Mouse (Mus musculus): ENCODE results near the gene Cdk2ap2. TPM values are rescaled to one million over a fixed set of nuclear protein-coding genes. Genes with fewer than 3 reads are reported as not detected.

Gene Cdk2ap2
- polyA plus RNA-seq, 1 experiment, result 88.7 TPM

DNA sequence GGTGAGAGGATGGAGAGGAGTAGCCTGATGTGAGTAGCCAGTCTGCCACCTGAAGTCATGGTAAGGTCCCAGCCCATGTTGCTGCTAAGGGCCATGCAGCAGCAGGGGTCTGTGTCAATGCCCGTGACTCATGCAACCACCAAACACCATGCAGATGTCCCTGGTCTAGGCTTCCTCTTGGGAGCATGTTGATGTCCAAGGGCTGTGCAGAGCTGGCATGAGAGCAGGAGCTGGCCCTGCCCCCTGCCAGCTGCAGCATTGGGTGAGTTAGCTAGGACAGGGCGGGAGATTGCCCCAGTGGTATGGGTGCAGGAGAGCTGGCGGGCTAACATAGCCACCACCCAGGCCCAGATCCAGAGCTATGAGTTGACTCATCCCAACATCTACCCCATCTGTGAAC lies 6.5 kb upstream of the Cdk2ap2 start:
- DNase-seq, result no peak

DNA sequence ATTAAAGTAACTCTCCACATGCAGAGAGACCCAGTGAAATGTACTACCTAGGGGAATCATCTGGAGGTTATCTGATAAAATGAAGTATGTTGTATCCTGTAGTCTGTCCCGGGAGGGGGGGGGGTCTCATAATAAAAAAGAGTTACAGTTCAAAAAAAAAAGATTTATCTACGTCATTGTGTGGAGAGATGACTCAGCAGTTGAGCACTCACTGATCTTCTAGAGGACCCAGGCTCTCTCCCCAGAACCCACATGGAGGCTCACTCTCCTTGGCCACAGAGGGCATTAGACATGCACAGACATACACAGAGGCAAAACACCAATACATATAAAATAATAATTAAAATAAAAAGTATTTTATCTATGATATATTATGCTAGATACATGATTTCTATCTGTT lies 5.6 kb upstream of the Cdk2ap2 start:
- Histone ChIP-seq H3K27me3 (ENCODE audit: control insufficient read depth, insufficient read depth, low read length) (no peaks in the 10 kb centered on the region), H3K4me1 (ENCODE audit: control insufficient read depth, insufficient read depth, low read length) (no peaks in the 10 kb centered on the region), H3K27ac (ENCODE audit: insufficient read depth, low read length) (no peak overlapping the region), H3K4me3 (replicated peaks; ENCODE audit: insufficient read depth, low read depth, low read length) (no peak overlapping the region)
- TF ChIP-seq CTCF (IDR thresholded peaks at IDR 0.05; ENCODE audit: borderline replicate concordance, insufficient read depth, low read depth, low read length) (no peak), POLR2A (IDR thresholded peaks at IDR 0.05; ENCODE audit: borderline replicate concordance, insufficient read depth, low read length) (no peak)
- no peak for DNase-seq
- 71% methylated on average over 2 of the region's 2 CpGs for WGBS

More for the DNA sequence above, 6.5 kb upstream of the Cdk2ap2 start:
- TF ChIP-seq CTCF (IDR thresholded peaks at IDR 0.05; ENCODE audit: borderline replicate concordance, insufficient read depth, low read depth, low read length) (no peak), POLR2A (IDR thresholded peaks at IDR 0.05; ENCODE audit: borderline replicate concordance, insufficient read depth, low read length) (no peak)
- no peak overlapping the region for H3K27ac ChIP-seq (ENCODE audit: insufficient read depth, low read length)
- H3K4me1 ChIP-seq (ENCODE audit: control insufficient read depth, insufficient read depth, low read length), result no peaks in the 10 kb centered on the region
- no peak overlapping the region for H3K4me3 ChIP-seq (replicated peaks; ENCODE audit: insufficient read depth, low read depth, low read length)
- H3K27me3 ChIP-seq (ENCODE audit: control insufficient read depth, insufficient read depth, low read length), result no peaks in the 10 kb centered on the region
- 83% methylated on average over 3 of the region's 3 CpGs for WGBS

GRCm38 (mm10) chr19:4092750-4093149 lies 4.2 kb upstream of the Cdk2ap2 start:
- WGBS, result 89% methylated on average over 3 of the region's 3 CpGs
- no peak for DNase-seq
- Histone ChIP-seq H3K4me3 (replicated peaks; ENCODE audit: insufficient read depth, low read depth, low read length) (no peak overlapping the region), H3K27me3 (ENCODE audit: control insufficient read depth, insufficient read depth, low read length) (no peaks in the 10 kb centered on the region), H3K4me1 (ENCODE audit: control insufficient read depth, insufficient read depth, low read length) (no peaks in the 10 kb centered on the region), H3K27ac (ENCODE audit: insufficient read depth, low read length) (no peak overlapping the region)
- no peak for TF ChIP-seq CTCF (IDR thresholded peaks at IDR 0.05; ENCODE audit: borderline replicate concordance, insufficient read depth, low read depth, low read length)

GRCm38 (mm10) chr19:4093772-4094171 lies 3.2 kb upstream of the Cdk2ap2 start:
- DNase-seq, result no peak
- TF ChIP-seq CTCF (IDR thresholded peaks at IDR 0.05; ENCODE audit: borderline replicate concordance, insufficient read depth, low read depth, low read length), result no peak
- no peak for TF ChIP-seq POLR2A (IDR thresholded peaks at IDR 0.05; ENCODE audit: borderline replicate concordance, insufficient read depth, low read length)
- Histone ChIP-seq H3K27ac (ENCODE audit: insufficient read depth, low read length) (no peak overlapping the region), H3K27me3 (ENCODE audit: control insufficient read depth, insufficient read depth, low read length) (no peaks in the 10 kb centered on the region), H3K4me1 (ENCODE audit: control insufficient read depth, insufficient read depth, low read length) (peaks cover 3% of the 10 kb centered on the region; the same call in 1 of the 2 replicates), H3K4me3 (replicated peaks; ENCODE audit: insufficient read depth, low read depth, low read length) (no peak overlapping the region)
- WGBS, result 82% methylated on average over 7 of the region's 7 CpGs

DNA sequence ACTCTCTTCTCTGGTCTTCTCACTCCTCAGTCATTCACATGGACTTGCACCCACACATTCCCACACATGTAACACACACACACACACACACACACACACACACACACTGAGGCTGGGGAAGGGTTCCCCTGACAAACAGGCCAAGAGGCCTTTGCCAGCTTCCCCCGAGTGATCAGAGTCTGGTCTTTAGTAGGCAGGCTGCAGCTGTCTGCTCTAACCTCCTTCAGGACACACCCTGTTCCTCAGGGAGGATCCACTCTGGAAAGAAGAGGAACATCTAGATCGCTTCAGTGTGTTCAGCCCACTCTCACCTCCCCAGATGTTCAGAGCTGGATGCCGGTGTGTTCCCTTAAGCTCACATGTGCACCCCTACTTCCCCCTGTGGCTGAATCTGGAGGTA lies 2.6 kb upstream of the Cdk2ap2 start:
- peaks cover 5% of the 10 kb centered on the region; the same call in 1 of the 2 replicates for H3K4me1 ChIP-seq (ENCODE audit: control insufficient read depth, insufficient read depth, low read length)
- WGBS, result 75% methylated on average over 3 of the region's 3 CpGs
- no peak overlapping the region for H3K27ac ChIP-seq (ENCODE audit: insufficient read depth, low read length)
- no peak for DNase-seq
- H3K4me3 ChIP-seq (replicated peaks; ENCODE audit: insufficient read depth, low read depth, low read length), result no peak overlapping the region
- H3K27me3 ChIP-seq (ENCODE audit: control insufficient read depth, insufficient read depth, low read length), result no peaks in the 10 kb centered on the region
- TF ChIP-seq POLR2A (IDR thresholded peaks at IDR 0.05; ENCODE audit: borderline replicate concordance, insufficient read depth, low read length) (no peak), CTCF (IDR thresholded peaks at IDR 0.05; ENCODE audit: borderline replicate concordance, insufficient read depth, low read depth, low read length) (no peak)

DNA sequence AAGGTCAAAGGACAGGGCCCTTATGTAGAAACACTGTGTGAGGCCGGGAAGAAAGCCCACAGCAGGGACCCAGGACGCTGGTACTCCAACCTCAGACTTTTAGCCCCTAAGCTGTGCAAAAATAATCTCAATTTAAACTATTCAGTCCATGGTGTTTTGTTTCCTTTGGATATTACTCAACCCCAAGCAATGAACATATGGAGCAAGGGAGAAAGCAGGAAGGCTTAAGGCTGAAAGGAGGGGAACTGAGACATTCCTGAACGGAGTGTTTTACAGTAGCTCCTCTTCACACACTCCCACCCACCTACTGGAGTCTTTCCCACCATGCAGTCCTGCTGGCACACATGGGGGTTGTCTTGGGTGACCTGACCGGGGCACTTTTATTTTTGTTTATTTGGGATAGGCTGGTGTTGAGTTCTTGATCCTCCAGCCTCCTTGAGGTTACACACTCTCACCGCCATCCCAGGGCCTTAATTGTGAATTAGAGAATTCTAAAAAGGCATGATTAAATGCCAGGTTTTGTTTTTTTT lies 2.1 kb upstream of the Cdk2ap2 start:
- Histone ChIP-seq H3K27ac (ENCODE audit: insufficient read depth, low read length) (no peak overlapping the region), H3K4me1 (ENCODE audit: control insufficient read depth, insufficient read depth, low read length) (peaks cover 8% of the 10 kb centered on the region; the same call in 1 of the 2 replicates), H3K4me3 (replicated peaks; ENCODE audit: insufficient read depth, low read depth, low read length) (no peak overlapping the region), H3K27me3 (ENCODE audit: control insufficient read depth, insufficient read depth, low read length) (no peaks in the 10 kb centered on the region)
- 77% methylated on average over 5 of the region's 5 CpGs for WGBS
- TF ChIP-seq CTCF (IDR thresholded peaks at IDR 0.05; ENCODE audit: borderline replicate concordance, insufficient read depth, low read depth, low read length) (no peak), POLR2A (IDR thresholded peaks at IDR 0.05; ENCODE audit: borderline replicate concordance, insufficient read depth, low read length) (no peak)
- DNase-seq, result no peak

- peaks cover 8% of the 10 kb centered on the region; the same call in 1 of the 2 replicates for H3K4me1 ChIP-seq (ENCODE audit: control insufficient read depth, insufficient read depth, low read length)
- no peak overlapping the region for H3K4me3 ChIP-seq (replicated peaks; ENCODE audit: insufficient read depth, low read depth, low read length)
- WGBS, result 83% methylated on average over 3 of the region's 3 CpGs
- no peak overlapping the region for H3K27ac ChIP-seq (ENCODE audit: insufficient read depth, low read length)
- DNase-seq, result no peak
- no peaks in the 10 kb centered on the region for H3K27me3 ChIP-seq (ENCODE audit: control insufficient read depth, insufficient read depth, low read length)
- no peak for TF ChIP-seq POLR2A (IDR thresholded peaks at IDR 0.05; ENCODE audit: borderline replicate concordance, insufficient read depth, low read length)
Observed at GRCm38 (mm10) chr19:4095802-4096201, 1.2 kb upstream of the Cdk2ap2 start.

DNA sequence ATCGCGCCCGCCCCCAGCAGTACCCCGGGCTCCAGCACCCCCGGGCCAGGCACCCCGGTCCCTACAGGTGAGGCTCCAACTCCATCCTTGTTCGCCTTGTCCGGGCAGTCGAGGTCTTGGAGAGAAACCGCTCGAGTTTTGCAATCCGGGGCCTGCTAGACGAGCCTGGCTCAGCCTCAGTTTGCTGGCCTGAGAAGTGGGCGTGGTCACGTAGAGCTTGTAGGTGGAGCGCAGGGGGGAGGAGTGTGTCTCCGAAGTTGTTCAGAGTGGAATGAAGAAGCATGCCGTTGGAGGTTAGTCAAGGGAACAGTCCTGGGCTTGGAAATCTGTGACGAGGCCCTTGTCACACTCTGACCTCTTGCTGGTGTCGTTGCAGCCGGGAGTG lies 451 bp downstream of the Cdk2ap2 start:
- DNase-seq, result no peak
- TF ChIP-seq POLR2A (IDR thresholded peaks at IDR 0.05; ENCODE audit: borderline replicate concordance, insufficient read depth, low read length) (no peak), CTCF (IDR thresholded peaks at IDR 0.05; ENCODE audit: borderline replicate concordance, insufficient read depth, low read depth, low read length) (no peak)
- WGBS, result 1% methylated on average over 21 of the region's 21 CpGs
- 0 out of 2 replicates have a peak overlapping the region, but pooled peaks have one; percentile 8 for H3K27ac ChIP-seq (ENCODE audit: insufficient read depth, low read length)
- peaks cover 15% of the 10 kb centered on the region; the same call in 1 of the 2 replicates for H3K4me1 ChIP-seq (ENCODE audit: control insufficient read depth, insufficient read depth, low read length)
- H3K4me3 ChIP-seq (replicated peaks; ENCODE audit: insufficient read depth, low read depth, low read length), result peak overlapping the region; percentile 70
- no peaks in the 10 kb centered on the region for H3K27me3 ChIP-seq (ENCODE audit: control insufficient read depth, insufficient read depth, low read length)
